Mouse (Mus musculus): Measurements from ENCODE around the gene Cygb. TPM values are rescaled to one million over a fixed set of nuclear protein-coding genes. Genes with fewer than 3 reads are reported as not detected.

The Cygb gene
- polyA plus RNA-seq, 1 experiment: not detected

- no peak for TF ChIP-seq GATA1 (IDR thresholded peaks at IDR 0.05; ENCODE audit: low read length)
Measured at GRCm38 (mm10) chr11:116632962-116633361, 21.2 kb downstream of the Cygb start.

GRCm38 (mm10) chr11:116630171-116630965 lies 23.7 kb downstream of the Cygb start:
- no peak for TF ChIP-seq GATA1 (IDR thresholded peaks at IDR 0.05; ENCODE audit: low read length)

GRCm38 (mm10) chr11:116629472-116629871 lies 24.6 kb downstream of the Cygb start:
- no peak for TF ChIP-seq GATA1 (IDR thresholded peaks at IDR 0.05; ENCODE audit: low read length)

GRCm38 (mm10) chr11:116628712-116629111 lies 25.4 kb downstream of the Cygb start:
- TF ChIP-seq GATA1 (IDR thresholded peaks at IDR 0.05; ENCODE audit: low read length): no peak

- TF ChIP-seq GATA1 (IDR thresholded peaks at IDR 0.05; ENCODE audit: low read length): no peak
Measured at GRCm38 (mm10) chr11:116627072-116628020, 26.8 kb downstream of the Cygb start.

- no peak for TF ChIP-seq GATA1 (IDR thresholded peaks at IDR 0.05; ENCODE audit: low read length)
Measured at GRCm38 (mm10) chr11:116626299-116627071, 27.6 kb downstream of the Cygb start, which contains the start of gene Rhbdf2. Rhbdf2 (minus strand) TSS chr11:116627019.

GRCm38 (mm10) chr11:116625081-116626000 lies 28.8 kb downstream of the Cygb start:
- no peak for TF ChIP-seq GATA1 (IDR thresholded peaks at IDR 0.05; ENCODE audit: low read length)

GRCm38 (mm10) chr11:116624131-116624832 lies 29.8 kb downstream of the Cygb start:
- TF ChIP-seq GATA1 (IDR thresholded peaks at IDR 0.05; ENCODE audit: low read length): no peak

GRCm38 (mm10) chr11:116623281-116624124 lies 30.6 kb downstream of the Cygb start:
- TF ChIP-seq GATA1 (IDR thresholded peaks at IDR 0.05; ENCODE audit: low read length): no peak

- no peak for TF ChIP-seq GATA1 (IDR thresholded peaks at IDR 0.05; ENCODE audit: low read length)
Measured at GRCm38 (mm10) chr11:116621258-116621704, 32.8 kb downstream of the Cygb start.

- no peak for TF ChIP-seq GATA1 (IDR thresholded peaks at IDR 0.05; ENCODE audit: low read length)
Measured at GRCm38 (mm10) chr11:116620559-116621253, 33.4 kb downstream of the Cygb start.

GRCm38 (mm10) chr11:116620073-116620472 lies 34.0 kb downstream of the Cygb start:
- peak; percentile 54 for TF ChIP-seq GATA1 (IDR thresholded peaks at IDR 0.05; ENCODE audit: low read length)

Measured in G1E-ER4 (cell line).